Mouse (Mus musculus): ENCODE data around the gene Gpr107. TPM values are rescaled to one million over a fixed set of nuclear protein-coding genes. Genes with fewer than 3 reads are reported as not detected.

The Gpr107 gene
- total RNA-seq (2021), result 10 to 100 TPM; 39.2 to 41.7 TPM
- long read RNA-seq, experiment 1, full-length matches to known transcripts, result 21 of 36 reads
- long read RNA-seq, experiment 1, partial matches to known transcripts, result 3 of 36 reads
- long read RNA-seq, experiment 1, other reads (novel, unspliced or antisense), result 12 of 36 reads
- long read RNA-seq, experiment 2, full-length matches to known transcripts, result 19 of 31 reads
- long read RNA-seq, experiment 2, partial matches to known transcripts, result 4 of 31 reads
- long read RNA-seq, experiment 2, other reads (novel, unspliced or antisense), result 8 of 31 reads

GRCm38 (mm10) chr2:31151892-31152812 is at the start of gene Gpr107:
Gene Gpr107, plus strand, starts transcription at chr2:31152316.
- peak; percentile 80 to 88 for DNase-seq
- intact Hi-C loops (cut with DNase I), result loop anchor here (2.0 kb wide), 1 partner anchor 127 kb away; no protein-coding TSS in a partner anchor

GRCm38 (mm10) chr2:31103321-31103720 is 48.8 kb upstream of the Gpr107 start:
- intact Hi-C loops (cut with DNase I), result loop anchor here (5.0 kb wide), 1 partner anchor 39 kb away; the partner anchor contains the start of gene Fnbp1
- no peak for DNase-seq

GRCm38 (mm10) chr2:31105279-31105678 is 46.8 kb upstream of the Gpr107 start:
- no peak for DNase-seq
- intact Hi-C loops (cut with DNase I), result no loop called here

- intact Hi-C loops (cut with DNase I), result no loop called here
- DNase-seq, result no peak
Measured at GRCm38 (mm10) chr2:31106004-31106403, 46.1 kb upstream of the Gpr107 start.

- DNase-seq, result peak; percentile 36 to 67
- intact Hi-C loops (cut with DNase I), result no loop called here
Measured at GRCm38 (mm10) chr2:31106621-31107320, 45.3 kb upstream of the Gpr107 start.

GRCm38 (mm10) chr2:31108186-31108585 is 43.9 kb upstream of the Gpr107 start:
- intact Hi-C loops (cut with DNase I), result no loop called here

GRCm38 (mm10) chr2:31109960-31110548 is 42.1 kb upstream of the Gpr107 start:
- intact Hi-C loops (cut with DNase I), result no loop called here
- no peak for DNase-seq

More at GRCm38 (mm10) chr2:31108186-31108585, 43.9 kb upstream of the Gpr107 start:
- DNase-seq, result no peak

- intact Hi-C loops (cut with DNase I), result no loop called here
- DNase-seq, result no peak
Measured at GRCm38 (mm10) chr2:31111685-31112084, 40.4 kb upstream of the Gpr107 start.

- DNase-seq, result no peak
- intact Hi-C loops (cut with DNase I), result no loop called here
Measured at GRCm38 (mm10) chr2:31114205-31114604, 37.9 kb upstream of the Gpr107 start.

- DNase-seq, result no peak
- intact Hi-C loops (cut with DNase I), result no loop called here
Measured at GRCm38 (mm10) chr2:31115091-31115942, 36.8 kb upstream of the Gpr107 start.

GRCm38 (mm10) chr2:31115943-31116731 is 36.0 kb upstream of the Gpr107 start:
- DNase-seq, result no peak
- intact Hi-C loops (cut with DNase I), result no loop called here

GRCm38 (mm10) chr2:31118211-31118610 is 33.9 kb upstream of the Gpr107 start:
- no peak for DNase-seq
- intact Hi-C loops (cut with DNase I), result no loop called here

GRCm38 (mm10) chr2:31118639-31119380 is 33.3 kb upstream of the Gpr107 start:
- no peak for DNase-seq
- intact Hi-C loops (cut with DNase I), result no loop called here

GRCm38 (mm10) chr2:31119795-31120194 is 32.3 kb upstream of the Gpr107 start:
- intact Hi-C loops (cut with DNase I), result no loop called here
- peak; percentile 58 to 75 for DNase-seq

- DNase-seq, result no peak
- intact Hi-C loops (cut with DNase I), result no loop called here
Measured at GRCm38 (mm10) chr2:31121131-31121693, 30.9 kb upstream of the Gpr107 start.

GRCm38 (mm10) chr2:31122806-31123205 is 29.3 kb upstream of the Gpr107 start:
- intact Hi-C loops (cut with DNase I), result no loop called here
- DNase-seq, result no peak

- DNase-seq, result no peak
Measured at GRCm38 (mm10) chr2:31123493-31123892, 28.6 kb upstream of the Gpr107 start.

GRCm38 (mm10) chr2:31124694-31125093 is 27.4 kb upstream of the Gpr107 start:
- intact Hi-C loops (cut with DNase I), result loop anchor here (5.0 kb wide), 1 partner anchor 37 kb away; no protein-coding TSS in a partner anchor
- no peak for DNase-seq

More at GRCm38 (mm10) chr2:31123493-31123892, 28.6 kb upstream of the Gpr107 start:
- intact Hi-C loops (cut with DNase I), result no loop called here
